Mouse (Mus musculus) cerebellum, adult 2 months (tissue): ENCODE measurements at regions not wholly inside any gene's neighbourhood (a gene's known extent, or its start where the extent isn't known, plus 50 kb on each side); places are given as distances from the start of the nearest gene placed in this dataset.

Experiments
- CTCF ChIP-seq: fragments of 200-500 bp; IDR thresholded peaks from 2 replicates; pipeline ENCODE4 v1.5.1; 2011; ENCODE audit warnings: low read depth, mild to moderate bottlenecking, control low read depth, low read length, moderate library complexity, borderline replicate concordance; ENCODE audit not compliant: insufficient read depth
- POLR2A ChIP-seq: fragments of 200-500 bp; IDR thresholded peaks from 2 replicates; pipeline ENCODE4 v1.6.1; 2011; ENCODE audit warnings: low read length, control low read depth, borderline replicate concordance; ENCODE audit not compliant: insufficient read depth

DNA sequence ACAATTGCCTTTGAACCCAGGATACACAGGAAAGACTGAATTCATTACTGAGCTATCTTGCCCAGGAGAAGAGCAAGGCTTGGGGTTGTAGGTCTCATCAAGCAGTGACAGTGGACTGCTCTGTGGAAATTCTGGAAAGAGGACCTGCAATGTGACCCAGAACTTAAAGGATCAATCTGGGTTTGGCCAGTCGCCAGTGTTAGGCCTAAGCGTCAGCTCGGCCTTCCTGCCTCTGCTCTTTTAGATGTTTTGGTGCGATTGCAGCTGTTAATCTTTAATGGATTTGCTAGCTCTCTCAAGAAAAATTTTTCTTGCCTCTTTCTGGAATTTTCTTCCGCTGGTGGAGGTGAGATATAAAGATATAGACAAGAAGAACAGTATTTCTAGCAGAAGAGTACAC is 81.2 kb downstream of the Car2 start:
- TF ChIP-seq CTCF (no peak), POLR2A (no peak)
